Mouse (Mus musculus): Measurements from ENCODE around the gene Styx.

DNA sequence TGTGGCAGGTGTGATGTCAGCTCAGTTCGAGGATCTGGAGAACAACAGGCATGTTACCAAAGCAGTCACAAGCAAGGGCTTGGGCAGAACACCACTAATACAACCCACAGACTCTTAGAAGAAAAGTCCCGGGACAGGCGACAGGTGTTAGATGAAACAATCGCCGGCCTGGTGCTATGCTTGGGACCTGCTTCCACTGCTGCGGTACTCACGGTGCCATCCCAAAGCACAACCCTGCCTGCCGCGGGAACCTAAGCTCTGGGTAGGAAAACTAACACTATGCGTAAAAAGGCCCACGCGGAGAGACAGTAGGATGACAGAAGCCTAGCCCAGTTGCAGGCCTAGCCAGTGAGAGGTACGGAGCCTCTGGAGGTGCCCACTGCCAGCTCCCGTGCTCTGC, 40.8 kb upstream of the Styx start:
- TF ChIP-seq POLR2A (IDR thresholded peaks at IDR 0.05; ENCODE audit: borderline replicate concordance, insufficient read depth, low read length) (no peak), CTCF (IDR thresholded peaks at IDR 0.05; ENCODE audit: borderline replicate concordance, insufficient read depth, low read depth, low read length) (no peak)

All from cerebellum, adult 2 months (tissue).